Mouse (Mus musculus) cortical plate, adult 2 months (tissue): Measurements from ENCODE around the gene Ctdspl.

Experiments used
- CTCF ChIP-seq: fragments of 200-500 bp; IDR thresholded peaks from 2 replicates; pipeline ENCODE4 v1.5.1; 2011; ENCODE audit warnings: mild to moderate bottlenecking, control low read depth, low read length; ENCODE audit not compliant: insufficient read depth; ENCODE audit errors: extremely low read depth
- POLR2A ChIP-seq: fragments of 200-500 bp; IDR thresholded peaks from 2 replicates; pipeline ENCODE4 v1.6.1; 2011; ENCODE audit warnings: mild to moderate bottlenecking, low read length, control low read depth; ENCODE audit not compliant: insufficient read depth; ENCODE audit errors: extremely low read depth

- TF ChIP-seq CTCF (no peak), POLR2A (no peak)
Measured at GRCm38 (mm10) chr9:119091581-119092310, 165.5 kb downstream of the Ctdspl start.
